Mouse (Mus musculus) midbrain, embryonic 12.5 days (tissue): Measurements from ENCODE around the gene Sod1. TPM values are rescaled to one million over a fixed set of nuclear protein-coding genes. Genes with fewer than 3 reads are reported as not detected.

ENCODE experiments used
- ATAC-seq: fragments of 200-750 bp; cut with Nextera tagmentation; 2 replicates; pipeline ENCODE4 v1.8.0; 2017; ENCODE audit warnings: low read depth, moderate TSS enrichment, moderate library complexity; ENCODE audit not compliant: low FRiP score
- H3K27ac ChIP-seq: fragments of 300-500 bp; sonication (generic); replicated peaks from 2 replicates; pipeline ENCODE4 v1.5.1; 2016; ENCODE audit warnings: mild to moderate bottlenecking
- H3K27me3 ChIP-seq: fragments of 300-500 bp; sonication (generic); 2 replicates; pipeline ENCODE4 v1.6.1; 2016; ENCODE audit warnings: mild to moderate bottlenecking
- H3K36me3 ChIP-seq: fragments of 300-500 bp; sonication (generic); 2 replicates; pipeline ENCODE4 v1.6.1; 2016
- H3K4me1 ChIP-seq: fragments of 300-500 bp; sonication (generic); 2 replicates; pipeline ENCODE4 v1.6.1; 2016
- H3K4me2 ChIP-seq: fragments of 300-500 bp; sonication (generic); replicated peaks from 2 replicates; pipeline ENCODE4 v1.6.1; 2016; ENCODE audit warnings: mild to moderate bottlenecking, moderate library complexity
- H3K4me3 ChIP-seq: fragments of 300-500 bp; sonication (generic); 2 replicates; pipeline ENCODE4 v1.5.1; 2016; ENCODE audit warnings: mild to moderate bottlenecking
- H3K9ac ChIP-seq: fragments of 300-500 bp; sonication (generic); replicated peaks from 2 replicates; pipeline ENCODE4 v1.6.1; 2016; ENCODE audit warnings: mild to moderate bottlenecking, moderate library complexity
- H3K9me3 ChIP-seq: fragments of 300-500 bp; sonication (generic); 2 replicates; pipeline ENCODE4 v1.6.1; 2016; ENCODE audit warnings: mild to moderate bottlenecking
- WGBS: fragments of 180-500 bp; shearing (Covaris S2); methylation state at CpG from one replicate; pipeline ENCODE4 v1.1.7; 2016; 5-methylcytosine and 5-hydroxymethylcytosine counted together
- polyA plus RNA-seq: library from polyadenylated mRNA; unstranded; fragments of >200 nt; fragmentation: Nextera tagmentation; extraction: Ambion mirVana; gene quantifications from 2 replicates; pipeline ENCODE4 v1.2.1, GENCODE M21; 2016

Gene Sod1
- 759 and 804 TPM in 2 replicates for polyA plus RNA-seq

DNA sequence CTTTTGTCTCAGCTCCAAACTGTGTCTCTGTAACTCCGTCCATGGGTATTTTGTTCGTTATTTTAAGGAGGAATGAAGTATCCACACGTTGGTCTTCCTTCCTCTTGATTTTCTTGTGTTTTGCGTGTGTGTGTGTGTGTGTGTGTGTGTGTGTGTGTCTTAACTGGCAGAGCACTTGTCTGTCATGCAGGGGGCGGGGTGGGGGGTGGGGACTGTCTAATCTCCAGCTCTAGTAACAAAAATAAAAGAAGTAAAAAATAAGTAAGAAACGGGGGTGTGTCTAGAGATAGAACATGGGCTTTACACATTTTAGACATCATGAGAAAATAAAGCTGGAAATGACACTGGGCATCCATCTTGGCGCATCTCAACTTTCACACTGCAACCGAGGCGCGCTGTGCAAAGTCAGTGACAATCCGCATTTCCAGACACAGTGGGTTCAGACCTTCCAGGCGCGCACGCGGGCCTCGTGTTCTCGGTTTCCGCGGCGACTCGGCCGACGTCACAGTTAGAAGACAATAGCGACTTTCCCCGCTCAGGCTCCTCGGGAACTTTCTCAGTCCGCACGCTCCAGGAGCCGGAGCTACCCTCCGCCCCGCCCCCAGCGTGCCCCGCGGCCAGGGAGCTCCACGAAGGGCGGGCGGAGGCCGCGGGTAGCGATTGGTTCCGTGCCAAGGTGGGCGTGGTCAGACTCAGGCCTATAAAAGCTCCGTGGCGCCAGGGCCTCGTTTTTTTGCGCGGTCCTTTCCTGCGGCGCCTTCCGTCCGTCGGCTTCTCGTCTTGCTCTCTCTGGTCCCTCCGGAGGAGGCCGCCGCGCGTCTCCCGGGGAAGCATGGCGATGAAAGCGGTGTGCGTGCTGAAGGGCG lies at the start of gene Sod1:
Gene Sod1 (plus strand): TSS at position 729 of the 866 bp plus-strand sequence.
- Histone ChIP-seq H3K27me3 (peaks cover 3% of the 10 kb centered on the region; the same call in 1 of the 2 replicates), H3K9ac (peak within 1 kb of the TSS; percentile 91), H3K36me3 (peaks cover 21% of the 10 kb centered on the region), H3K4me2 (peak within 1 kb of the TSS; percentile 59), H3K9me3 (no peaks in the 10 kb centered on the region), H3K4me3 (peak within 1 kb of the TSS; percentile 82), H3K27ac (peak within 1 kb of the TSS; percentile 89), H3K4me1 (peaks cover 19% of the 10 kb centered on the region)
- WGBS = 2% methylated on average over 63 of the region's 63 CpGs
- ATAC-seq = peak; percentile 98

DNA sequence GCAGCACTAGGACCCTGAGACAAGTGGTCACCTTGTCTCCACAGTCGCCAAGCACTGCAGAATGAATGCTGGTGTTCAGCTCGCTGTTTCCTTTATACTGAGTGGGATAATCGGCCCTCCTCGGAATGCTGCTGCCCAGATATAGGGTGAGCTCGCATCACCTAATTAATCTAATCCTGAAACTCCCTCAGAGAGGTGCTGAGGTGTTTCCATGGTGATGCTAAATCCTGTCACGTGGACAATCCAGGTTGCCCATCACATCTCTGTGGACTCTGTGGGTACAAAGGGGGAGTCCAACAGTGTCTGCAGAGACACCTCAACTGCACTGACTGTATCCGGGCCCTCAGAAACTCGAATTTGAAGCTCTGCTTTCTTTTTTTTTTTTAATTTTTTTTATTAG lies 49.1 kb upstream of the Sod1 start:
- Histone ChIP-seq H3K4me1 (peaks cover 12% of the 10 kb centered on the region), H3K27me3 (peaks cover 16% of the 10 kb centered on the region; the same call in 1 of the 2 replicates), H3K36me3 (no peaks in the 10 kb centered on the region), H3K9me3 (no peaks in the 10 kb centered on the region), H3K4me3 (no peak overlapping the region), H3K9ac (no peak overlapping the region), H3K4me2 (no peak overlapping the region), H3K27ac (no peak overlapping the region)
- peak; percentile 70 for ATAC-seq
- WGBS = 32% methylated on average over 8 of the region's 8 CpGs

DNA sequence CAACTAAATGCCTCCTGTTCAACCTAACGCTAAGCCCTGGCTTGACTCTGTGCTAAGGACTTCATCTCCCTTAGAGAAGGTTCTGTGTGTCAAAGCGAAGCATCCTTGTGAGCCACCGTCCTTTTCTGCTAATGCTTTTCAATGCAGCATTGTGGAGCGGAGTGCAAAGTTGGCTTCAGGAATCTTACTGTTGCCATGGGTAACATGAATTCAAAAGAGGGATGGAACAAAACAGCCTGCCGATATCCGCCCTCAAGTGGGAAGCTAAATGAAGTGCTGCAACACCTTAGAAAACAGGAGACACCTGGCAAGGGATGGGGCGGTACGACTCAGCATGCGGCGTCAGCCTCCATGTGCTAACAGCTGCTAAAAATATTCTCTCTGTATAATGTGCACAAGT lies 44.1 kb upstream of the Sod1 start:
- Histone ChIP-seq H3K27me3 (0 out of 2 replicates have a peak, but pooled peaks cover 17% of the 10 kb centered on the region), H3K4me3 (no peak overlapping the region), H3K4me2 (no peak overlapping the region), H3K4me1 (peaks cover 13% of the 10 kb centered on the region), H3K36me3 (no peaks in the 10 kb centered on the region), H3K27ac (no peak overlapping the region), H3K9ac (no peak overlapping the region), H3K9me3 (no peaks in the 10 kb centered on the region)
- 34% methylated on average over 10 of the region's 10 CpGs for WGBS
- ATAC-seq = no peak

DNA sequence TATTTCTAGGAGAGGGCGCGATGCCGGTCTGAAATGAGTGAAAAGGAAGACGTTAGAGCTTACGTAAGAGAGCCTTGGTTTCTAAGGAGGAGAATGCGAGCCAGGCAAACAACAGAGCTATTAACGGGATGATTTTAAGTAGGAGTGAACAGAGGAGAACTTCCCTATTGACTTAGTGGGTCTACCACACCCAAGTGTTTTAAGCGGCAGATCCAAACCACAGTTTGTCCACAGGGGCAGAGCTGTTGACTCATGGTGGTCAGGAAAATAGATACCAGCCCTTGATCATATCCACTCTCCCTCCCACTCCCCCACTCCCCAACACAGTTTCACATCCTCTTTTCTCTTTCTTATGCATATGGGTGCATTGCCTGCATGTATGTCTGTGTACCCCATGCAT lies 43.1 kb upstream of the Sod1 start:
- Histone ChIP-seq H3K27me3 (0 out of 2 replicates have a peak, but pooled peaks cover 17% of the 10 kb centered on the region), H3K4me1 (peaks cover 12% of the 10 kb centered on the region)
- 78% methylated on average over 8 of the region's 8 CpGs for WGBS

DNA sequence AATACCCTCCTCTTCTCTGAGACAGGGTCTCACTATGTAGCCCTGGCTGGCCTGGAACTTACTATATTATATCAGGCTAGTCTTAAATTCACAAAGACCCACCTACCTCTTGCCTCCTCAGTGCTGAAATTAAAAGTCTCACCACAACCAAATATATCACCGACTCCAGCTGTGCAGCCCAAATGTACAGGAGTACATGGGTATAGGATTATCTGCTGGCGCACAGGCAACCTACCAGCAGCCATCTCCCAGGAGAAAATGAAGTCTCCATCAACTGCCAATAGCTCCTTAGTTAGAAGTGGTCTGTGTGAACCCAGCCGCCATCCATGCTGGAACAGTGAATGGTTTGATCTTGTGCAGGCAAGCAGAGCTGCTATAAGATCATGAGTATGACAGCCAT lies 42.1 kb upstream of the Sod1 start:
- Histone ChIP-seq H3K9me3 (no peaks in the 10 kb centered on the region), H3K27ac (no peak overlapping the region), H3K4me3 (no peak overlapping the region), H3K4me1 (peaks cover 12% of the 10 kb centered on the region), H3K9ac (no peak overlapping the region), H3K27me3 (0 out of 2 replicates have a peak, but pooled peaks cover 13% of the 10 kb centered on the region), H3K4me2 (no peak overlapping the region), H3K36me3 (no peaks in the 10 kb centered on the region)
- ATAC-seq = no peak
- 92% methylated on average over 3 of the region's 3 CpGs for WGBS

More for the DNA sequence above, 43.1 kb upstream of the Sod1 start:
- no peak overlapping the region for H3K4me3 ChIP-seq
- H3K27ac ChIP-seq = no peak overlapping the region
- no peak overlapping the region for H3K9ac ChIP-seq
- ATAC-seq = no peak
- no peak overlapping the region for H3K4me2 ChIP-seq
- H3K36me3 ChIP-seq = no peaks in the 10 kb centered on the region
- no peaks in the 10 kb centered on the region for H3K9me3 ChIP-seq

DNA sequence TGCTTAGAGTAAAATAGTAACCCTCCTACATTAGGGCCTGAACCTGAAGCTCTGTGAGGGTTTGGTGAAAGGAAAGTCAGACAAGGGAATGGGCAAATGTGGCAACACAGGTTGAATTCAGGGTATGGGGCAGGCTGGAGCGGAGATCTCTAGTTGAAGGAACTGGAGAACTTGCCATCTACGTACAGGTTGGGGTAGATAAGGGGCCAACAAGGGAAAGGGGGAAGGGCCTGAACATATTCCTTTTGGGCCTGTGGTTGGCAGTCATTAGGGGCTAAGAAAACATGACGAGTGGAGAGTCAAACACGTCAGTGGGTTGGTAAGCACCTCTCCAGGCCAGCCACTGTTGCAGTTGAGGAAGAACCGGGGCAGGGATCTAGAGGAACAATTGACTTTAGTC lies 40.7 kb upstream of the Sod1 start:
- no peaks in the 10 kb centered on the region for H3K9me3 ChIP-seq
- 84% methylated on average over 5 of the region's 5 CpGs for WGBS
- 0 out of 2 replicates have a peak, but pooled peaks cover 13% of the 10 kb centered on the region for H3K27me3 ChIP-seq
- H3K4me2 ChIP-seq = no peak overlapping the region
- no peak overlapping the region for H3K4me3 ChIP-seq
- no peak overlapping the region for H3K9ac ChIP-seq
- no peak for ATAC-seq
- H3K27ac ChIP-seq = no peak overlapping the region
- H3K36me3 ChIP-seq = no peaks in the 10 kb centered on the region
- H3K4me1 ChIP-seq = peaks cover 12% of the 10 kb centered on the region

DNA sequence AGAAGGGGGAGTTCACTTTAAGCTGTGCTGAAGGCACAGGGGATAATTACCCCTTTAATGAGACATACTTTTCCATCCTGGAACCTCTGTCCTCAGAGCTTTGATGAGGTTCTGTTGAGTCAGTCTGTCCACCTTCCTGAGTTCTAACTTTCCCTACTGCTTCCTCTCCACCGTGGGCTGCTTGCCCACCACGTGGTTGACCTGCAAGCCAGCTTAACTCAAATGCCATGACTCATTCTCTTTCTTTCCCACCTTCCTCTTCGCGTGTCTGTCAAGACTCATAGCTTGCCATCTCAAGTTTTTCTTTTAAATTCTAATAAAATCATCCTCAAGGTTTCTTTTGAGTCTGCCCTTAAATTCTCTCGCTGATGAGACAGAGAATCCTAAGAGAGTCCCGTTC lies 39.6 kb upstream of the Sod1 start:
- Histone ChIP-seq H3K27me3 (0 out of 2 replicates have a peak, but pooled peaks cover 9% of the 10 kb centered on the region), H3K36me3 (no peaks in the 10 kb centered on the region), H3K9me3 (no peaks in the 10 kb centered on the region), H3K4me3 (no peak overlapping the region), H3K4me2 (no peak overlapping the region), H3K9ac (no peak overlapping the region), H3K27ac (no peak overlapping the region), H3K4me1 (peaks cover 9% of the 10 kb centered on the region)
- WGBS = 84% methylated on average over 6 of the region's 6 CpGs
- ATAC-seq = no peak

DNA sequence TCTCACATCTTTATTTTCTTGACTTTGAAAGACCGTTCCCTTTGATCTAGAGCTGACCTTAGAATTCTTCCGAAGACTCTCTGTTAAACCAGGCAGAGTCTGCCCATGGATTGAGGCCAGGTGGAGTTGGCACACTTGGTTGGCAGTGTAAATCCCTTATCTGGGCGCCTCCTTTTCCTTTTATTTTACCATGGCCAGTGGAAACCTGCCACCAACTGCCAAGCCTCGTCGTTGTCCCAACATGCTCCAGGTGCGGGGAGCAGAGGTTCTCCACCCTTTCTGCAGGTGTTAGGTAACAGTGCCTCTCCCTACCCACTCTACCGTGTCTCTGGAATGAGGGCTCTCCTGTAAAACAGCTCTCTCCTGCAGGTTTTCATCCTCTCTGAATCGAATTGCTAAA lies 38.9 kb upstream of the Sod1 start:
- Histone ChIP-seq H3K27me3 (0 out of 2 replicates have a peak, but pooled peaks cover 8% of the 10 kb centered on the region), H3K4me2 (no peak overlapping the region), H3K4me1 (peaks cover 2% of the 10 kb centered on the region), H3K9me3 (no peaks in the 10 kb centered on the region), H3K9ac (no peak overlapping the region), H3K36me3 (no peaks in the 10 kb centered on the region), H3K27ac (no peak overlapping the region), H3K4me3 (no peak overlapping the region)
- WGBS = 91% methylated on average over 8 of the region's 8 CpGs
- ATAC-seq = no peak

DNA sequence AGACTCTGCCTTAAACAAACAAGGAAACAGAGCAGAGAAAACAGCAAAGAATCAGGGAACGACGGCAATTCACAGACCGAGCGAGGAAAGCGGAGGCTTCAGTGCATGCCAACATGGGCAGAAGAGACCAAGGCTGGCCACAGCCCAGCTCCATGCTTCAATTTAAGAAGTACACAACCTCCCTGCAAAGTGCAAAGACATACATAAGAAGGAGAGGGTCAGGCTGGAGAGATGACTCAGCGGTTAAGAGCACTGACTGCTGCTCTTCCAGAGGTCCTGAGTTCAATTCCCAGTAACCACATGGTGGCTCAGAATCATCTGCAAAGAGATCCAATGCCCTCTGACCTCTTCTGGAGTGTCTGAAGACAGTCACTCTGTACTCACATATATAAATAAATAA lies 36.4 kb upstream of the Sod1 start:
- H3K9ac ChIP-seq = no peak overlapping the region
- no peaks in the 10 kb centered on the region for H3K9me3 ChIP-seq
- no peak overlapping the region for H3K4me3 ChIP-seq
- no peak overlapping the region for H3K4me2 ChIP-seq
- no peaks in the 10 kb centered on the region for H3K27me3 ChIP-seq
- no peak overlapping the region for H3K27ac ChIP-seq
- 82% methylated on average over 6 of the region's 6 CpGs for WGBS
- H3K36me3 ChIP-seq = no peaks in the 10 kb centered on the region
- no peaks in the 10 kb centered on the region for H3K4me1 ChIP-seq
- ATAC-seq = no peak

DNA sequence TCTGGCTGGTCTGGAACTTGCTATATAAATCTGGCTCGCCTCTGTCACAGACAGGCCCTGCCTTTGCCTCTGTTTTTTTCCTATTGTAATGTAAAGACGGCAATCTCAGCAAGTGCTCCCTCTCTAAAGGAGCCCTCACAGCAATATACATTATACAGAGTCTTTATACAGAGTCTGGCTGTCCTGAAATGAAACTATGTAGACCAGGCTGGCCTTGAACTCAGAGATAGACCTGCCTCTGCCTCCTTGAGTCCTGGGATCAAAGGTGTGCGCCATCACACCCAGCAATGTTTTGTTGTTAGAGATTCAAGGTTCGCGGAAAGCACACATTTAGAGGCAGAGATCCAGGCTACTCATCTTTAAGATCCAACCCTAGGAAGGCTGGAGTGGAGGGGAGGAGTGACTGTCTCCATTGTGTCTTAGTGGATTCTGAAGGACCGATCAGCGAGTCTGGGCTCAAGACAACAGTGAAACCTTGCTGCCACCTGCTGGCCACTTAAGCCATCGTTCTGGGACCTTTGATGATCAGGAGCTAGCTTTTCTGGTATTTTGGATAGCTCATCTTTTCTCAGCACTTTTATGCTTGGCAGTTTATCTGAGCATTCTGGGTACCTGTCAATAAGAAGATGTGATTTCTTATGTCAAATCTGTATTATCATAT lies 34.5 kb upstream of the Sod1 start:
- H3K4me3 ChIP-seq = no peak overlapping the region
- no peaks in the 10 kb centered on the region for H3K9me3 ChIP-seq
- ATAC-seq = peak; percentile 59
- 43% methylated on average over 8 of the region's 8 CpGs for WGBS
- H3K4me2 ChIP-seq = no peak overlapping the region
- no peaks in the 10 kb centered on the region for H3K36me3 ChIP-seq
- no peak overlapping the region for H3K9ac ChIP-seq
- H3K27me3 ChIP-seq = no peaks in the 10 kb centered on the region
- H3K27ac ChIP-seq = no peak overlapping the region
- no peaks in the 10 kb centered on the region for H3K4me1 ChIP-seq

DNA sequence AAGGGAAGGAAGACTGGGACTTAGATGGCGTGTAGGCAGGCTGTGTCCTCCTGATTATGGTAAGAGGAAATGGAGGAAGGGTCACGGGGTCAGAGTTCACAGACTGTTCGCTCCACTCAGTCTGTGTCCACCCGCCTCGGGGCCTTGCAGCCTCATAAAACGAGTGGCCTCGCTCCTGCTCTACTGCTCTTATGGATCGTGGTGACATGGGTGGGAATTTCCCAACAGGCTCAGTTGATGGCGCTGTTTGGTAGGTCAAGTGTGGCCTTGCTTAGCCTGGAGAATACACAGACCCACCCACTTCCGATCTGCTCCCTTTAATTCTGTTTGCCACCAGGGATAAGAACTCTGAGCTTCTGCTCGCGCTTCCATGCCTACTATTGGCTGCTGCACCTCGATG lies 33.1 kb upstream of the Sod1 start:
- 0 out of 2 replicates have a peak, but pooled peaks have one; percentile 39 for ATAC-seq
- Histone ChIP-seq H3K9me3 (no peaks in the 10 kb centered on the region), H3K27ac (no peak overlapping the region), H3K4me1 (no peaks in the 10 kb centered on the region), H3K36me3 (no peaks in the 10 kb centered on the region), H3K4me3 (no peak overlapping the region), H3K9ac (no peak overlapping the region), H3K4me2 (no peak overlapping the region), H3K27me3 (no peaks in the 10 kb centered on the region)
- WGBS = 44% methylated on average over 13 of the region's 13 CpGs

DNA sequence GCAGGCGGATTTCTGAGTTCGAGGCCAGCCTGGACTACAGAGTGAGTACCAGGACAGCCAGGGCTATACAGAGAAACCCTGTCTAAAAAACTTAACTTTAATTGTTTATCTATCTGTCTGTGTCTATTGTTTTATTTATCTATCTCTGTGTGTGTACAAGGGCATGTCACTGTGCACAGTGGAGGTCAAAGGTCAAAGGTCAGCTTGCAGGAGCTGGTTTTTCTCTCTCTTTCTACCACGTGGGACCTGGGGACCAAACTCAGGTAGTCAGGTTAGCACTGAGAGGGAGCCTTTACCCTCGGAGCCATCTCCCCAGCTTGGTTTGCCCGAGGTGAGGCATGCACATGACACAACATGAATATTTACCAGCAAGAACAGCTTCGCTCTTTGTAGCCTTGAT lies 29.3 kb upstream of the Sod1 start:
- no peaks in the 10 kb centered on the region for H3K36me3 ChIP-seq
- H3K9me3 ChIP-seq = no peaks in the 10 kb centered on the region
- WGBS = 74% methylated on average over 6 of the region's 6 CpGs
- H3K27ac ChIP-seq = no peak overlapping the region
- H3K4me3 ChIP-seq = no peak overlapping the region
- no peak overlapping the region for H3K9ac ChIP-seq
- H3K4me2 ChIP-seq = no peak overlapping the region
- H3K4me1 ChIP-seq = no peaks in the 10 kb centered on the region
- no peak for ATAC-seq
- H3K27me3 ChIP-seq = no peaks in the 10 kb centered on the region
